Mouse (Mus musculus): ENCODE measurements around the gene Crb3.

The Crb3 gene

DNA sequence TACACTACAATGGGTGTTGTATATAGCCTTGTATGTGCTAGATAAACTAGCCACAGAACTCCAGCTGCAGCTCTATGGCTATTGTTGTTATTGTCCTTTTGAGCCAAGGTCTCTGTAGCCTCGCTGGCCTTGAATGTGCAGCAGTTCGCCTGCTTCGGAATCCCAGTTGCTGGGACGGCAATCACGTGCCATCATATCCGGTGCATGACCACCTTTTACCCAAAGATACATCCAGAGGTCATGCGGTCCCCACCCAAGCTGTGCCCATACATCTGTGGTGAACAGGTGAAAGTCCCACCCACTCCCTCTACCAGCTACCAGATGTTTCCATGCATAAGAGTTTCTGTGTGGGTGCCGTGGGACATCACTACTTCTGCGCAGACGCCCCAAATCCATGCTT lies 2.2 kb downstream of the Crb3 start:
- no peak for ATAC-seq (ENCODE audit: insufficient number of reproducible peaks, low FRiP score, low TSS enrichment)

GRCm38 (mm10) chr17:57062011-57062521 lies 3.2 kb downstream of the Crb3 start:
- ATAC-seq (ENCODE audit: insufficient number of reproducible peaks, low FRiP score, low TSS enrichment): no peak

DNA sequence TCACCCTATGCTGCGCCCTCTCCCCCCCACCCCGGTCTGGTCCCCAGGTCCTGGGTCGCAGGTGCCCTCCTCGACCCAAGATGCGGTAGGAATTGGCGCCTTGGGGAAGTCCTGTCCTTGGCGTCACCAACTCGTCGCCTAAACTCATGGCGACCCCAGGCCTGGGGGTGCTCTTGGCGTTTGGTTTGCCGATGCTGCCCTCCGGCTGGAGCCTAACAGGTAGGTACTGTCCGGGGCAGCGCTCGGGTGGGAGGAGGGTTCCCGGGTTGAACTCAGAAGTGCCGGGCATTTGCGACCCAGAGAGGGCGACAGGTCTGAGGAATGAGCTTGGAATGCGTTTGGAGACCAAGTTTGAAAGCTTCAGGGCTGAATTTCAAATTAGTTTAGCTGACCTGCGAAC lies 3.6 kb downstream of the Crb3 start:
- no peak for ATAC-seq (ENCODE audit: insufficient number of reproducible peaks, low FRiP score, low TSS enrichment)

- no peak for ATAC-seq (ENCODE audit: insufficient number of reproducible peaks, low FRiP score, low TSS enrichment)
Observed at GRCm38 (mm10) chr17:57063031-57063430, 4.1 kb downstream of the Crb3 start.

DNA sequence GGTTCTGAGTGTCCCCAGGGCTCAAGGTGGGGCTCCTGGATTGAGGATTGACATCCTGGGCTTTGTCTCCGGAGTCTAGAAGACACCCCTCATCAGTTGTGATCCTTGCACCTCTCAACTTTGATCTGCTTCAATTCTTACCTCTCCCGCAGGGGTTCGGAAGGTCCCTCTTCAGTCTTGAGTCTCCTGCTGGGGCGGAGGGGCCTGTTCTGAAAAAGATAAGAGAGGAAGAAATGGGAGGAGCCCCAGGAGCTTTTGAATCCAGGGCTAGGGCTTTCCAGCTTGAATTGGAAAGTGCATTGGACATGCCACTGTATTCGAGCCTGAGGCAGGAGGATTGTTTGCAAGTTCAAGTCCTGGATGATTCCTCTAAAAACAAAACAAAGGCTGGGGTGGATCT lies 8.0 kb downstream of the Crb3 start:
- no peak for ATAC-seq (ENCODE audit: insufficient number of reproducible peaks, low FRiP score, low TSS enrichment)

- ATAC-seq (ENCODE audit: insufficient number of reproducible peaks, low FRiP score, low TSS enrichment): no peak
Observed at GRCm38 (mm10) chr17:57070272-57070671, 11.4 kb downstream of the Crb3 start.

DNA sequence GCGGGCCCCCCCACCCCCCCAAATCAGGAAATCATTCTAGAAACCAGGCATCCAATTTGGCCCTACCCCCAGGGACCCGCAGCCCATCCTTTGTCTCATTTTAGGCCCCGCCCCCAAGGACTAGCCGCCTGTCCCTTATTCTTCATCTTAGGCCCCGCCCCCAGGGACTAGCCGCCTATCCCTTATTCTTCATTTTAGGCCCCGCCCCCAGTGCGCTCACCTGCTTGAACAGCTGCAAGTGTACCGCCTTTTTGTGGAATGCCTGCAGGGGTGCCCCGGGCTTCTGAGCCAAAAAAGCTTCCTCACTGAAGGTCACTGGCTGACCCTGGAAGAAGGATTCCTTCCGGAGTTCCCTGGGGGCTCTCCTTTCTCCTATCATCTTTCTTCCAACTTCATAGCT lies 11.8 kb downstream of the Crb3 start:
- no peak for ATAC-seq (ENCODE audit: insufficient number of reproducible peaks, low FRiP score, low TSS enrichment)

DNA sequence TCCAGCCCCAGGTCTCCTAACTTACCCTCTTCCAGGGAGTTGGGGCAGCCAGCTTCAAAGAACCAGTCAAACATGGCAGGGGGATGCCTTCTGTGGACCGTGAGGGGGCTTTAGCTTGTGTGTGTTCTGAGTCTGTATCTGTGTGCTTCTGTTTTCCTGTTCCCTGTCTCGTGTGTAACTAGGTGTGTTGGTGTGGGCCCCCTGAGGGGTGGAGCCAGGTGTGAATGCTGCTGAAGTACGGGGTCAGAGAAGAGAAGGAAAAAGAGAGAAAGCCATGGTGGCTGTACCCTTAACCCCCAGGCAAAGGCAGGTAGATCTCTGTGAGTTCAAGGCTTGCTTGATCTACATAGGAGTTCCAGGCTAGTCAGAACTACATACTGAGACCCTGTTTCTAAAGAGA lies 18.0 kb downstream of the Crb3 start:
- ATAC-seq (ENCODE audit: insufficient number of reproducible peaks, low FRiP score, low TSS enrichment): no peak

DNA sequence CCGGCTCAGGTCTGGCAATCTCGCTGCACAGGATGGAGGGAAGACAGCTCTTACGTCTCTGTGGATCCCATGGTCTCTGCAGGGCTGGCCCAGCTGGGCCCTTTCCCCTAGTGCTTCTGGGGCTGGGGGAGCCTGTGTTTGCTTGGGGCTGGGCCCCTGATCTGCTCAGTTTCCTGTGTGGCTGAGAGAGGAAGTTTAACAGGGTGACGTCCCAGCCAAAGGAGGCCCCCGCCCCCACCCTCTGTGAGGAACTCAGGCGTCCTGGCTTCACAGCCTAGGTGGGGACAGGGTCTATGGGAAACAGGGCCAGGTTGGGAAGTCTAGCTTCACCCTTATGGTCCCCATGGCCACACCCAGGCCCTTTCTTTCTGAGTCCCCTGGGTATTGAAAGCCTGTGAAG lies 19.4 kb downstream of the Crb3 start, which contains the start of gene Dennd1c:
Dennd1c (minus strand) TSS at position 179 of the 400 bp plus-strand sequence.
- no peak for ATAC-seq (ENCODE audit: insufficient number of reproducible peaks, low FRiP score, low TSS enrichment)

GRCm38 (mm10) chr17:57079919-57080318 lies 21.0 kb downstream of the Crb3 start:
- no peak for ATAC-seq (ENCODE audit: insufficient number of reproducible peaks, low FRiP score, low TSS enrichment)

DNA sequence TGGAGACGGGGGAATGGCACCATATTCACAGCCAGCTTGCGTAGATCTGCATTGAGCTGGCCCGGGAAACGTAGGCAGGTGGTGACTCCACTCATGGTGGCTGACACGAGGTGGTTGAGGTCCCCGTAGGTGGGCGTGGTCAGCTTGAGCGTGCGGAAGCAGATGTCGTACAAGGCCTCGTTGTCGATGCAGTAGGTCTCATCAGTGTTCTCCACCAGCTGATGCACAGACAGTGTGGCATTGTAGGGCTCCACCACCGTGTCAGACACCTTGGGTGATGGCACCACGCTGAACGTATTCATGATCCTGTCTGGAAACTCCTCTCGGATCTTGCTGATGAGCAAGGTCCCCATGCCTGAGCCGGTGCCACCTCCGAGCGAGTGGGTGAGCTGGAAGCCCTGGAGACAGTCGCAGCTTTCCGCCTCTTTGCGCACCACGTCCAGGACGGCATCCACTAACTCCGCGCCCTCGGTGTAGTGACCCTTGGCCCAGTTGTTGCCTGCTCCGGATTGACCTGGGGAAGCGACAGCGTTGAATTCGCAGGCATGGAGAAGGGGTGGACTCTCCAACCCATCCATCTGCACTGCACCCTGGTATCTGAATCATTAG lies 22.4 kb downstream of the Crb3 start:
- no peak for ATAC-seq (ENCODE audit: insufficient number of reproducible peaks, low FRiP score, low TSS enrichment)

DNA sequence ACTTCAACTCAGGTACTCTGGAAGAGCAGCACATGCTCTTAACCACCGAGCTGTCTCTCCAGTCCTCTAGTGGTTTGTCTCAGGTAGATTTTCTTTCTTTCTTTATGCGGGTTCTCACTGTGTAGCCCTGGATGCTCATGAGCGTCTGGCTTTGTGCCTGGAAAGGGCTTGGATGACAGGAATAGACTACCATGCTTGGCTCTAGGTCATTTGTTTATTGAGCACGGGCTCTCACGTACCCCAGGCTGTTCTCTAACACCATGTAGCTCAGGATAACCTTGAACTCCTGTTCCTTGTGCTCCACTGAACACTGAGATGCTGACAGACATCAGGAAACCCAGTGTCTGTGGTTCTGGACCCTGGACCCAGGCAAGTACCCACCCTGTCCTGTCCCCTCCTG lies 23.6 kb downstream of the Crb3 start:
- 0 out of 2 replicates have a peak, but pooled peaks have one; percentile 17 for ATAC-seq (ENCODE audit: insufficient number of reproducible peaks, low FRiP score, low TSS enrichment)

DNA sequence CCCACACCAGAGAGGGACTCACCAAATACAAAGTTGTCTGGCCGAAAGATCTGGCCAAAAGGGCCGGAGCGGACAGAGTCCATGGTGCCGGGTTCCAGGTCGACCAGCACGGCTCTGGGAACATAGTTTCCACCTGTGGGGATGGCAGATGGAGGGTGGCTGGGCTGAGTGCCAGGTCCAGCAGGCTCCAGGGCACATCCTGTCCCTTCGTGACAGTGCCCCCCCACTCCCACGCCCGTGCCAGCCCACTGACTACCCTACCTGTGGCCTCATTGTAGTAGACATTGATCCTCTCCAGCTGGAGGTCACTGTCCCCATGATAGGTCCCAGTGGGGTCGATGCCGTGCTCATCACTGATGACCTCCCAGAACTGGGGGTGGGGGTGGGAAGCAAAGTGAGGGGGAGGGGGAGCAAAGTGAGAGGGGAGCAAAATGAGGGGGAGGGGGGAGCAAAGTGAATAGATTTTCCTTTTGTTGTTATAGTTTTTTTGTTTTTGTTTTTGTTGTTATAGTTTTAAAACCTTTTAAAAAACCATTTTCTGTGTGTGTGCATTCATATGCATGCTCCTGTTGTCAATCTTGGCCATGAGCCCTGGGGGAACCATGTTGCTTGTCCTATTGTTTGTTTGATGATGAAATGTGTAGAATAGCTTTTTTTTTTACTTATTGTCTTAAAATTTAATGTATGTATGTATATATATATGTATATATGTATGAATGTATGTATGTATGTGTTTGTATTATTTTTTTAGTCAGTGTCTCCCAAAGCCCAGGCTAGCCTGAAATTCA lies 27.3 kb downstream of the Crb3 start:
- peak; percentile 67 for ATAC-seq (ENCODE audit: insufficient number of reproducible peaks, low FRiP score, low TSS enrichment)

DNA sequence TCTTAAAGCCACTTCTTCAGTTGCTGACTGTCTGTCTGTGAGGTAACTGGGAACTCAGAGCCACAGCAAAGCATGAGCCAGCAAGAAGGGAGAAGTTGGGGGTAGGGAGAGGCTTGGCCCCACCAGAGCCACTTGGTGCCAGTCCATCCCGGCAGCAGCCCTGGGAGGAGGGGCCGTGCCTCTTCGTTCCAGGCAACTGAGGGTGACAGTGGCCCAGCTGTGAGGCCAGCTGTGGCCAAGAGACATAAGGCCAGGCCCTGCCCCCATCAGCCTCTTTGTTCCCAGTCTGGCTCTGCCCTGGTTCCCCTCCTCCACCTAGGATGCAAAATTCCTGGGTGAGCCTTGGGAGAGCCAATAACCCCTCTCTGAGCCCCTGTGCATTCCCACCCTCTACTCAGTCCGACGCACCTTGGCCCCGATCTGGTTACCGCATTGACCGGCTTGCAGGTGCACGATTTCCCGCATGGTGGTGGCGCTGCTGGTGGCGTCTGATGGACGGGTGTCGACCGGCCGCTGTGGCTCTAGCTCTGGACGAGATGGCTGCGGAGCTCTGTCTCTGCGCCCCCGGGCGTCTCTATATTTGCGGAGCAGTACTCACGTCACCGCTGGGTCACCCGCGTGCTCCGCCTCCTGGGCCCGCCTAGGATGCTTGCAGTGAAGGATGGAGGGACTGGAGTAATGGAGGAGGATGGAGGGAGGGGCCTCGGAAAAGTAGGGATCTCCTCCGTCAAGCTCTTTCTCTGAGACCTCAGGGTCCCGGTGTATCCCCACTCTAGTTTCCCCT lies 28.3 kb downstream of the Crb3 start, which contains the start of gene Tubb4a:
Tubb4a (minus strand) TSS at position 734 of the 784 bp plus-strand sequence.
- peak; percentile 89 for ATAC-seq (ENCODE audit: insufficient number of reproducible peaks, low FRiP score, low TSS enrichment)

GRCm38 (mm10) chr17:57094222-57094621 lies 35.3 kb downstream of the Crb3 start:
- no peak for ATAC-seq (ENCODE audit: insufficient number of reproducible peaks, low FRiP score, low TSS enrichment)

DNA sequence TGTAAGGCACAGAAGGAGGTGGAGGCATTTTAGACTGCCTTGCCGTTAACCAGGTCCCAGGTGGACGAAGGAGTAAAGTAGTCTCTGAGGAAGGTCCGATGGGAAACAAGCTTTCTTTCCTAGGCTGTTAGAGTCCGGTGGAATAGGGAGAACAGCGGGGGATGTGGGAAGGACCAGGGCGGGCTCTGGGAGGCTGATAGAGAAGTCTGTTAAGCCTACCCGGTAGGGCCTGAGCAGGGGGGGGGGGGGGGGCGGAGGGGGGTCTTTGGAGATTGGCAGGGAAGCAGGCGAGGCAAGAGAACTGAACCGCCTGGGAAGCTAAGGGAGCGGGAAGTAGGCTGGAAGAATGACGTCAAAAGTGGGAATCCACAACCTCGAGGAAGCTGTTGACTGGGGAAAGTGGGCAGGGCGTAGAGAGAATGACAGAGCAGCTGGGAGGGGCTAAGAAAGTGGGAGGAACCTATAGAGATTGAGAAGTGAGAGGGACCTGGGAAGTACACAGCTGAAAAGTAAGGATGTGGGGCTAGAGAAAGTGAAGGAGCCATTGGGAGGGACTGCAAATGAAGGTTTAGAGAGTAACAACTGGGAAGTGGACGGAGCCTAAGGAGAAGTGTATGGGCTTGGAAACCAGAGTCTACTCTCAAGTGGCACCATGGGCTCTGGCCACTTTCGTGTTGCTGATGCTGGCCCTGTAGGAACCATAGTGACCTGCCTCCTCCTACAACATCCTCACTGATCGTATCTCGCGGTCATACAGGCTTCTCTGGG lies 37.1 kb downstream of the Crb3 start:
- ATAC-seq (ENCODE audit: insufficient number of reproducible peaks, low FRiP score, low TSS enrichment): peak; percentile 56; the same call in 1 of the 2 replicates

DNA sequence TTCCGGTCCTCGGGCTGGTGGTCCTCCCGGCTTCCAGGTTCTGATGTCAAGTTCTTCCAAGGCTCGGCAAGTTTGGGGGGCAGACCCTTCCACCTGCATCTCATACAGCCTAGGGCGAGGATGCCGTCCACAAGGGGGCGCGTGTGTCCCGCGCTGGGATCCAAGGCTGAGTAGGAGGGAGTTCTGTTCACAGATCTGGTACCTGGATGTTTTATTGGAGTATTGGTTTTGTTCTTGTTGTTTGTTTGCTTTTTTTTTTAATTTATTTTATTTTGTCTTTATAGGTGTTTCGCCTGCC lies 37.7 kb downstream of the Crb3 start:
- ATAC-seq (ENCODE audit: insufficient number of reproducible peaks, low FRiP score, low TSS enrichment): peak; percentile 77; the same call in 1 of the 2 replicates

DNA sequence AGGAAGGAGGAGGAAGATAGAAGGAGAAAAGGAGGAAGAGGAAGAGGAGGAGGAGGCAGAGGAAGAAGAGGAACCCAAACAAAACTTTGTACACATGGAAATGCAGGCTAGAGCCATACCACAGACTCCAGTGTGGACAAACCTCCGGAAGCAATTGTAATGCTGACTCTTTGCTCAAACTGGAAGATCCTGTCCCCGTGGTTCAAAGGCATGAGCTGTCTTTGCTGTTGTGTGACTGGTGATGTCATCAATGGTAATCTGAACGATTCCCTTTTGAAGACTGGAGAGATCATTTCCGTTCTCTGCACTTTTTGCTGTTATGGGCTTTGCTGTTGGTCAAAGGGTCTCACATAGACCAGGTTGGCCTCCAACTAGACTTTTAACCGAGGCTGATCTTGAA lies 39.4 kb downstream of the Crb3 start:
- ATAC-seq (ENCODE audit: insufficient number of reproducible peaks, low FRiP score, low TSS enrichment): no peak

DNA sequence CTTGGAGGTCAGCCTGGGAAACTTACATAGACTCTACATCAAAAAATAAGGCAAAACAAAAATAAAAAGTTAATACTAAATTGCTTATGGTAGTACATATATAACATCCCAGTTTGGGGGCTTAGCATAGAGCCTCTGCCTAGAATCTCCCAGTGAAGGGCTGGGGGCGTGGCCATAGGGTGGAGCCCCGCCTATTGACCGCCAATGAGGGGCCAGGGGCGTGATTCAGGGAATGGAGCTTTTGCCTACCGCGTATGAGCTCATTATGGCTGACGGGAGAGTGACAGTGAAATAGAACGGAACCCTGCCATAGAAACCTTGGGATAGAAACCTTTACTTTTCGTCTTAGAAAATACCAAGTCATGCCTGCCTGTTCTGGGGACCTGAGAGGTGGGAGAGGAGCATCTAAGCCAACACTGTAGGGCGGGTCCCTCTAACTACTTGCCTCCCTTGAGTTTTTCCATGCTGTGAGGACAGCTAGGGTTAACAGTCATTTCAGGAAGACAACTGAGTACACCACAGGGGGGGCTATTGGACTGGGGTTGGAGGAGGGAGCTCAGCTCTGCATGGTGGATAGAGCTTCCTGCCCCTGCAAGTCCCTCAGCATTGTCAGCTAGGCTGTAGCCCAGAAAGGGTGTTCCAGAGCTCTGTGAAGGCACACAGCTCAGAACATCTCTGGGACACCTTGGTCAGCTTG lies 40.9 kb downstream of the Crb3 start:
- ATAC-seq (ENCODE audit: insufficient number of reproducible peaks, low FRiP score, low TSS enrichment): no peak

DNA sequence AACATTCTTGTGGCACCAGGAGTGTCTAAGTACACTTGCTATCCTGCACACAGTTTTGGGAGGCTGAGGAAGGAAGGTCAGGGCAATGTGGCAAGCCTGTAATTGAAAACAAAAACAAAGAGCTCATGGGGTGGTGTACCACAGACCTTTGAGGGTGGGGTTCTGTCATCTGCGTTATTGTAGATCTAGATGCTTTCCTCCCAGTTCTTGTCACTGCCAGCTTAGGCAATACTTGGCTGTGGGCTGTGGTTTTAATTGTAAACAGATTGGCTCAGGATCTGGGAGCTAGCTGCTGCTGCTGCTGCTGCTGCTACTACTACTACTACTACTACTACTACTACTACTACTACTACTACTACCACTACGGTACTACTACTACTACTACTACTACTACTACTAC lies 43.4 kb downstream of the Crb3 start:
- no peak for ATAC-seq (ENCODE audit: insufficient number of reproducible peaks, low FRiP score, low TSS enrichment)

All from cerebellum, adult (tissue).